In genomic region chr17:83025340-83025816, GRCm38 (mm10) we compare ENCODE assay signal across 7 mouse cellular contexts.
A peak's percentile ranks its signal among the peaks of the same experiment; 100 is the strongest.
DNase-seq lines count a peak whose midpoint lies in the region; ATAC-seq and TF ChIP-seq lines count a peak whose summit lies in the region.

No protein-coding gene starts in this region.

- peak; percentile 42; the same call in 1 of the 2 replicates for ATAC-seq in midbrain, postnatal 0 days (ENCODE audit: low FRiP score)

- H3K4me3 ChIP-seq in limb, embryonic 10.5 days, result no peak overlapping the region
- H3K4me3 ChIP-seq in midbrain, postnatal 0 days (ENCODE audit: low read depth, low read length), result no peak overlapping the region

- no peak overlapping the region for H3K4me2 ChIP-seq in midbrain, postnatal 0 days (ENCODE audit: low read depth, low read length, poor library complexity, severe bottlenecking)

- peak; percentile 64 for DNase-seq in adrenal gland, adult 8-10 months
- peak; percentile 96 for DNase-seq in embryo, embryonic 10.5 days (ENCODE audit: low spot score)
- DNase-seq in gastrocnemius, postnatal 25 days, result peak; percentile 36
- DNase-seq in kidney, adult 18-20 months, result peak; percentile 77
- peak; percentile 91 for DNase-seq in limb, embryonic 10.5 days (ENCODE audit: low spot score)
- DNase-seq in midbrain, postnatal 0 days (ENCODE audit: low spot score), result peak; percentile 92
- peak; percentile 22 to 72 for DNase-seq in spleen, postnatal 10 days (ENCODE audit: low spot score in 2 of 2)

- H3K4me1 ChIP-seq in limb, embryonic 10.5 days, result no peaks in the 10 kb centered on the region
- no peaks in the 10 kb centered on the region for H3K4me1 ChIP-seq in midbrain, postnatal 0 days (ENCODE audit: insufficient read depth, low read length)

- no peak overlapping the region for H3K9ac ChIP-seq in midbrain, postnatal 0 days (replicated peaks; ENCODE audit: low read length, poor library complexity, severe bottlenecking)

- peaks cover 3% of the 10 kb centered on the region; the same call in 1 of the 2 replicates for H3K9me3 ChIP-seq in limb, embryonic 10.5 days (replicated peaks)
- H3K9me3 ChIP-seq in midbrain, postnatal 0 days (ENCODE audit: low read length), result no peaks in the 10 kb centered on the region

- WGBS in limb, embryonic 10.5 days, result 14% methylated on average over 5 of the region's 5 CpGs
- 15% methylated on average over 5 of the region's 5 CpGs for WGBS in midbrain, postnatal 0 days

- 0 out of 2 replicates have a peak, but pooled peaks cover 3% of the 10 kb centered on the region for H3K27me3 ChIP-seq in limb, embryonic 10.5 days (ENCODE audit: low read depth, poor library complexity, severe bottlenecking)
- H3K27me3 ChIP-seq in midbrain, postnatal 0 days (ENCODE audit: insufficient read depth, low read length), result no peaks in the 10 kb centered on the region; the same call in 1 of the 2 replicates

- no peak overlapping the region for H3K27ac ChIP-seq in limb, embryonic 10.5 days
- H3K27ac ChIP-seq in midbrain, postnatal 0 days (ENCODE audit: low read depth, low read length), result no peak overlapping the region

- H3K36me3 ChIP-seq in limb, embryonic 10.5 days, result no peaks in the 10 kb centered on the region
- no peaks in the 10 kb centered on the region for H3K36me3 ChIP-seq in midbrain, postnatal 0 days (ENCODE audit: insufficient read depth, low read length)

- peak; percentile 99 for TF ChIP-seq CTCF in midbrain, postnatal 0 days (IDR thresholded peaks at IDR 0.05)

Comparison
In these comparisons a context has a peak if more than half of its experiments do, and no peak if none do; other contexts are left out.
1. DNase-seq: peak in every context shown above with its lines; median percentile 96 in embryo, embryonic 10.5 days; 92 in midbrain, postnatal 0 days; 91 in limb, embryonic 10.5 days; 77 in kidney, adult 18-20 months; 64 in adrenal gland, adult 8-10 months; 47 in spleen, postnatal 10 days; 36 in gastrocnemius, postnatal 25 days.